Mouse (Mus musculus): Measurements from ENCODE around the gene Fev.

GRCm38 (mm10) chr1:74856439-74856720, 28.8 kb downstream of the Fev start:
- TF ChIP-seq CTCF (IDR thresholded peaks at IDR 0.05; ENCODE audit: low read depth, low read length) (no peak), POLR2A (IDR thresholded peaks at IDR 0.05; ENCODE audit: borderline replicate concordance, low read depth, low read length) (no peak)
